Mouse (Mus musculus): ENCODE data around the gene Lrpap1. TPM values are rescaled to one million over a fixed set of nuclear protein-coding genes. Genes with fewer than 3 reads are reported as not detected.

Lrpap1 gene
- 177 and 195 TPM in 2 replicates for polyA plus RNA-seq (2015; fragmentation: Nextera tagmentation; extraction: Ambion mirVana)

GRCm38 (mm10) chr5:35104960-35105921 lies at the start of gene Lrpap1:
TSS of gene Lrpap1 (minus strand) at chr5:35105766.

GRCm38 (mm10) chr5:35056604-35057432 lies 48.7 kb downstream of the Lrpap1 start, which contains the start of gene Dok7:
TSS of gene Dok7 (plus strand) at chr5:35056766.

Other genes with a start within 250 kb of the Lrpap1 start
- 6.6 TPM in 2 replicates for gene Msantd1, start 197.8 kb downstream of the Lrpap1 start, polyA plus RNA-seq (2015; fragmentation: Nextera tagmentation; extraction: Ambion mirVana)
- 29.3 and 30.7 TPM in 2 replicates for gene Rgs12, start 156.3 kb downstream of the Lrpap1 start, polyA plus RNA-seq (2015; fragmentation: Nextera tagmentation; extraction: Ambion mirVana)
- gene Hgfac, start 64.3 kb downstream of the Lrpap1 start, polyA plus RNA-seq (2015; fragmentation: Nextera tagmentation; extraction: Ambion mirVana), result 0.28 TPM in 1 of 2 replicates, not detected in the other
- 10.3 and 13.5 TPM in 2 replicates for gene Dok7, start 49.0 kb downstream of the Lrpap1 start, polyA plus RNA-seq (2015; fragmentation: Nextera tagmentation; extraction: Ambion mirVana)
- gene Adra2c, start 172.6 kb upstream of the Lrpap1 start, polyA plus RNA-seq (2015; fragmentation: Nextera tagmentation; extraction: Ambion mirVana), result 2.7 and 3.6 TPM in 2 replicates

All from neural tube, postnatal 0 days (tissue).